Comparison of ENCODE assay signal across 8 mouse cellular contexts in genomic region chr10:120857531-120858001, GRCm38 (mm10). TPM values are rescaled to one million over a fixed set of nuclear protein-coding genes. Genes with fewer than 3 reads are reported as not detected.
DNase-seq lines count a peak whose midpoint lies in the region; ATAC-seq and TF ChIP-seq lines count a peak whose summit lies in the region.

No protein-coding gene starts in this region.

- H3K9ac ChIP-seq in limb, embryonic 14.5 days (ENCODE audit: low read depth, low read length, severe bottlenecking), result no peak overlapping the region
- no peak overlapping the region for H3K9ac ChIP-seq in midbrain, embryonic 14.5 days (replicated peaks; ENCODE audit: low read length)

- no peaks in the 10 kb centered on the region for H3K27me3 ChIP-seq in limb, embryonic 14.5 days (ENCODE audit: control insufficient read depth, insufficient read depth, low read length)
- no peaks in the 10 kb centered on the region for H3K27me3 ChIP-seq in midbrain, embryonic 14.5 days (ENCODE audit: control insufficient read depth, insufficient read depth, low read length)

- H3K36me3 ChIP-seq in limb, embryonic 14.5 days (ENCODE audit: control insufficient read depth, insufficient read depth, low read length), result no peaks in the 10 kb centered on the region
- no peaks in the 10 kb centered on the region for H3K36me3 ChIP-seq in midbrain, embryonic 14.5 days (ENCODE audit: control insufficient read depth, insufficient read depth, low read length)

- H3K4me1 ChIP-seq in limb, embryonic 14.5 days (ENCODE audit: control insufficient read depth, insufficient read depth, low read length), result peaks cover 49% of the 10 kb centered on the region
- H3K4me1 ChIP-seq in midbrain, embryonic 14.5 days (ENCODE audit: control insufficient read depth, insufficient read depth, low read length), result no peaks in the 10 kb centered on the region

- H3K27ac ChIP-seq in limb, embryonic 14.5 days (replicated peaks; ENCODE audit: low read depth, low read length), result no peak overlapping the region
- H3K27ac ChIP-seq in midbrain, embryonic 14.5 days (replicated peaks; ENCODE audit: low read depth, low read length), result no peak overlapping the region

- WGBS in limb, embryonic 14.5 days, result 37% methylated on average over 13 of the region's 13 CpGs
- 39% methylated on average over 13 of the region's 13 CpGs for WGBS in midbrain, embryonic 14.5 days

- no peak for TF ChIP-seq POLR2A in limb, embryonic 14.5 days (IDR thresholded peaks at IDR 0.05; ENCODE audit: borderline replicate concordance, extremely low read depth, insufficient read depth, insufficient read length)

- peak overlapping the region; percentile 31 for H3K4me2 ChIP-seq in limb, embryonic 14.5 days (replicated peaks; ENCODE audit: low read depth, low read length, severe bottlenecking)
- peak overlapping the region; percentile 46 for H3K4me2 ChIP-seq in midbrain, embryonic 14.5 days (ENCODE audit: low read length)

- ATAC-seq in hematopoietic stem cell, adult 5-6 weeks (replicated peaks in 1 of 2; ENCODE audit: insufficient read depth in 1 of 2, low FRiP score in 2 of 2, low TSS enrichment in 1 of 2, low read depth in 1 of 2, poor library complexity in 2 of 2, severe bottlenecking in 2 of 2), result peak; percentile 83 to 88
- ATAC-seq in limb, embryonic 14.5 days (ENCODE audit: low FRiP score, low read depth), result peak; percentile 74; the same call in 1 of the 2 replicates
- ATAC-seq in midbrain, embryonic 14.5 days (ENCODE audit: low FRiP score, low TSS enrichment), result no peak

- peak; percentile 5 for DNase-seq in spleen, adult 12 weeks (ENCODE audit: low spot score)
- no peak for DNase-seq in spleen, postnatal 4 days (ENCODE audit: low spot score in 2 of 2)
- DNase-seq in embryo, embryonic 10 days (ENCODE audit: low spot score), result peak; percentile 78
- DNase-seq in limb, embryonic 14.5 days (ENCODE audit: low spot score), result peak; percentile 70
- DNase-seq in midbrain, embryonic 14.5 days, result peak; percentile 78
- no peak for DNase-seq in layer of hippocampus, adult 9-10 months (ENCODE audit: low spot score)
- DNase-seq in urinary bladder, postnatal 10 days (ENCODE audit: low spot score), result no peak

- H3K4me3 ChIP-seq in limb, embryonic 14.5 days (replicated peaks; ENCODE audit: low read length), result no peak overlapping the region
- peak overlapping the region; percentile 18; the same call in 1 of the 2 replicates for H3K4me3 ChIP-seq in midbrain, embryonic 14.5 days (replicated peaks; ENCODE audit: low read depth, low read length)

- no peaks in the 10 kb centered on the region for H3K9me3 ChIP-seq in limb, embryonic 14.5 days (ENCODE audit: control insufficient read depth, low read length)
- H3K9me3 ChIP-seq in midbrain, embryonic 14.5 days (ENCODE audit: control insufficient read depth, low read length), result no peaks in the 10 kb centered on the region

RNA-seq across cellular contexts. Expression of gene Msrb3, which starts 41.3 kb away (rescaled TPM):
- 12.6 and 15.0 TPM in 2 replicates for total RNA-seq in hematopoietic stem cell, adult 5-6 weeks (2017)
- 28.2 and 28.8 TPM in 2 replicates for polyA plus RNA-seq in limb, embryonic 14.5 days (2012; rRNA removed)
- 13.9 and 17.3 TPM in 2 replicates for polyA plus RNA-seq in limb, embryonic 14.5 days (2014; fragmentation: Nextera tagmentation; extraction: Ambion mirVana)
- 0.55 and 1.2 TPM in 2 replicates for polyA plus RNA-seq in midbrain, embryonic 14.5 days (2014; fragmentation: Nextera tagmentation; extraction: Ambion mirVana)

Comparison
In these comparisons a context has a peak if more than half of its experiments do, and no peak if none do; other contexts are left out.
1. DNase-seq: peak in spleen, adult 12 weeks (single experiment), embryo, embryonic 10 days (single experiment), limb, embryonic 14.5 days (single experiment) and midbrain, embryonic 14.5 days (single experiment); none in spleen, postnatal 4 days (0 of 2), layer of hippocampus, adult 9-10 months (single experiment) and urinary bladder, postnatal 10 days (single experiment).